Mouse (Mus musculus) kidney, embryonic 15.5 days (tissue): Measurements from ENCODE around the gene Cdcp2. TPM values are rescaled to one million over a fixed set of nuclear protein-coding genes. Genes with fewer than 3 reads are reported as not detected.
"Not testable (repeated sequence)": the region's sequence is repeated elsewhere in the genome, so short reads cannot be mapped to it uniquely, and the experiment has no call there.

Source experiments
- ATAC-seq: fragments of 200-750 bp; cut with Nextera tagmentation; replicated peaks from 2 replicates; pipeline ENCODE4 v1.8.0; 2017; ENCODE audit warnings: moderate TSS enrichment; ENCODE audit not compliant: low FRiP score
- H3K27ac ChIP-seq: fragments of 300-500 bp; sonication (generic); 2 replicates; pipeline ENCODE4 v1.5.1; 2015; ENCODE audit warnings: mild to moderate bottlenecking, inconsistent platforms
- H3K27me3 ChIP-seq: fragments of 300-500 bp; sonication (generic); 2 replicates; pipeline ENCODE4 v1.6.1; 2015; ENCODE audit warnings: inconsistent platforms
- H3K36me3 ChIP-seq: fragments of 300-500 bp; sonication (generic); 2 replicates; pipeline ENCODE4 v1.6.1; 2015; ENCODE audit warnings: inconsistent platforms
- H3K4me1 ChIP-seq: fragments of 300-500 bp; sonication (generic); 2 replicates; pipeline ENCODE4 v1.6.1; 2015; ENCODE audit warnings: inconsistent platforms
- H3K4me2 ChIP-seq: fragments of 300-500 bp; sonication (generic); 2 replicates; pipeline ENCODE4 v1.6.1; 2015; ENCODE audit warnings: moderate library complexity, mild to moderate bottlenecking, inconsistent platforms
- H3K4me3 ChIP-seq: fragments of 300-500 bp; sonication (generic); replicated peaks from 2 replicates; pipeline ENCODE4 v1.5.1; 2015; ENCODE audit warnings: mild to moderate bottlenecking, inconsistent platforms
- H3K9ac ChIP-seq: fragments of 300-500 bp; sonication (generic); 2 replicates; pipeline ENCODE4 v1.6.1; 2015; ENCODE audit warnings: mild to moderate bottlenecking, inconsistent platforms
- H3K9me3 ChIP-seq: fragments of 300-500 bp; sonication (generic); replicated peaks from 2 replicates; pipeline ENCODE4 v1.6.1; 2016; ENCODE audit warnings: inconsistent platforms
- WGBS: fragments of 180-500 bp; shearing (Covaris S2); methylation state at CpG from one replicate; pipeline ENCODE4 v1.1.7; 2015; ENCODE audit warnings: mixed read lengths; 5-methylcytosine and 5-hydroxymethylcytosine counted together
- polyA plus RNA-seq: library from polyadenylated mRNA; unstranded; fragments of >200 nt; fragmentation: Nextera tagmentation; extraction: Ambion mirVana; gene quantifications from 2 replicates; pipeline ENCODE4 v1.2.1, GENCODE M21; 2015

The Cdcp2 gene
- polyA plus RNA-seq, 1 experiment from 2014 or later: 0.12 TPM

DNA sequence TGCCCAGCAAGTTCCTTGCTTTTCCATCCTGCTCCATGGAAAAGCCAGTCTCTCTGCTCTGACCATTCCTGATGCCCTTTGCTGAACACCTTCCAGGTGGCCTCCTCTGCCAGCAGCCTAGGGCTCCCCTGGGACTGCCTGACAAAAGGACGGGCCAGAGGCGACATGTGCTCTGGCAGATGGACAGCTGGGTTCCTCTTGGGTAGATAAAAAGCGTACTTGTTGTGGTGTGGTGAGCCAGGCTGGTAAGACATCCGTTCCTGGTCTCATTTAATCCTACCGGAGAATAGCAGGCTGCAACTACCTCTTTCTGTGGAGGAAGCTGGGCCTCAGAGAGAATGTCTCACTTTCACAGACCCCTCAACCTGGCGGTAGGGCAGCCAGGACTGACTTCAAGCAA, 648 bp upstream of the Cdcp2 start:
- 53% methylated on average over 6 of the region's 6 CpGs for WGBS
- Histone ChIP-seq H3K9me3 (no peaks in the 10 kb centered on the region), H3K4me1 (peaks cover 9% of the 10 kb centered on the region; the same call in 1 of the 2 replicates), H3K4me3 (no peak overlapping the region), H3K27me3 (0 out of 2 replicates have a peak, but pooled peaks cover 8% of the 10 kb centered on the region), H3K9ac (no peak overlapping the region), H3K36me3 (no peaks in the 10 kb centered on the region), H3K4me2 (no peak overlapping the region), H3K27ac (no peak overlapping the region)
- ATAC-seq: no peak

DNA sequence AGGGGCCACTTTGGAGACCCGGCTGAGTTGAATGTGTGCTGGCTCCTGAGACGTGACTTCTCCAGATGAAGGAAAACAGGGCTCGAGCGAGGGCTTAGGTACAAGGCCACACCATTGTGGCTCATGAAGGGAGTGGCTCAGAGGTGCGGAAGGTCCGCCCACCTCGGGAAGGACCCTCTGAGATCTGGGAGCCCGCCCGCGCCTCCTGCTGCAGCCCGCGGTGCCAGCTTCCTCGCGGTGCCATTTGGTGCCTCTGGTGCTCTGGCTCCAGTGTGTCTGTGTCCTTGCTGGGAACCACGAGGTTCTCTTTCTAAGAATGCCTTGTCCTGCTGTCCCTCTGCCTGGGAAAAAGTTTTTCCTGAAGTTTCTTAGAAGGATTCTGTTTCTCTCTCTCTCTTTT, 1.2 kb downstream of the Cdcp2 start:
- 23% methylated on average over 15 of the region's 15 CpGs for WGBS
- H3K27ac ChIP-seq: no peak overlapping the region
- H3K36me3 ChIP-seq: no peaks in the 10 kb centered on the region
- H3K4me1 ChIP-seq: peaks cover 14% of the 10 kb centered on the region
- 0 out of 2 replicates have a peak overlapping the region, but pooled peaks have one; percentile 28 for H3K4me2 ChIP-seq
- H3K27me3 ChIP-seq: 0 out of 2 replicates have a peak, but pooled peaks cover 8% of the 10 kb centered on the region
- H3K9ac ChIP-seq: no peak overlapping the region
- ATAC-seq: no peak; the same call in 1 of the 2 replicates
- no peak overlapping the region for H3K4me3 ChIP-seq
- no peaks in the 10 kb centered on the region for H3K9me3 ChIP-seq

DNA sequence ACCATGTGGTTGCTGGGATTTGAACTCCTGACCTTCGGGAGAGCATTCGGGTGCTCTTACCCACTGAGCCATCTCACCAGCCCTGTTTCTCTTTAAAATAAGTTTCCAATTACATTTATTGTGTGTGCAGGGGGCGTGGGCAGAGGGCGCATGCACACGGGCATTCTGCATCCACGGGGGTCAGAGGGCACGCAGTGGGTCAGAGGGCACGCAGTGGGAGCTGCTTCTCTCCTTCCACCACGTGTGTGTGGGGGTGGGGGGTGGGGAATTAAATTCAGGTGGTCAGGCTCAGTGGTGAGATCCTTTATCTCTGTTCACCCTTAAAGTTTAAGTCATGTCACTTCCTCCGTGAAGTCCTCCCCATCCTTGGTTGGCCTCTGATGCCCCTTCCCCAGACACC, 1.7 kb downstream of the Cdcp2 start:
- Histone ChIP-seq H3K9ac (no peak overlapping the region), H3K4me2 (no peak overlapping the region), H3K4me1 (peaks cover 14% of the 10 kb centered on the region), H3K27ac (no peak overlapping the region), H3K36me3 (no peaks in the 10 kb centered on the region), H3K9me3 (no peaks in the 10 kb centered on the region), H3K27me3 (0 out of 2 replicates have a peak, but pooled peaks cover 8% of the 10 kb centered on the region), H3K4me3 (no peak overlapping the region)
- no peak for ATAC-seq
- 53% methylated on average over 10 of the region's 10 CpGs for WGBS

DNA sequence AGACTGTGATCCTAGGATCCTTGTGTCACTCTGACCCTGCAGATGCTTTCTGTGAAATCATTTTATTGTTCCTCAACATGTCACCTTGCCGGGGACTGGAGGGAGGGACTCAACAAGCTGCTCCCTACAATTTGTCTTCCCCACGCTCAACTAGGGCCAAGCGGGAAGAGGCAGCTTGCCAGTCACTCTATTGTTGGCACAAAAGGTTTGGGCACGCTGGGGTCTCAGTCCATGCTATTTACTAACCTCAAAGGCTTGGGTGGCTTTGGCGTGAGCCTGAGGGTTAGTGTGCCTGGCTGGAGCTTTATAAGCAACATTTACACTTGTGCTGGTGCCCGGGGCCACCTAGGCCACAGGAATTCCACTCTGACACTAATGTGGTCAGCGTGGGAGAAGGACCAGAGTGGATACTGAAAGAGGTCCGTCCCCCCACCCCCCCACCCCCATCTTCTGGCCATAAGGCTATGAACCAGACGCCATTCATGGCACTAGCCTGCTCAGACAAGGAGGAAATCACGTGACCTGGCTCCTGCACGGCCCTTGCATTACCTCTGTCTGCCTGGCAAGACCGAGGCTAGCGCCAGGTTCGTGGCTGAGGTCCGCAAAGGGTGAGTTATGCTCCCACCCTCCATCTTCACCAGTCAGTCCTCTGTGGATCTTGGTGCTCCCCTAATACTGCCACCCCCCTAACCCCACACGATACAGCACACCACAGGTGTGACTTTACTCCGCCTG, 2.3 kb downstream of the Cdcp2 start:
- Histone ChIP-seq H3K4me1 (peaks cover 14% of the 10 kb centered on the region), H3K27ac (no peak overlapping the region), H3K4me2 (no peak overlapping the region), H3K9me3 (no peaks in the 10 kb centered on the region), H3K4me3 (no peak overlapping the region), H3K27me3 (0 out of 2 replicates have a peak, but pooled peaks cover 8% of the 10 kb centered on the region), H3K36me3 (no peaks in the 10 kb centered on the region), H3K9ac (no peak overlapping the region)
- no peak for ATAC-seq
- 68% methylated on average over 17 of the region's 17 CpGs for WGBS

DNA sequence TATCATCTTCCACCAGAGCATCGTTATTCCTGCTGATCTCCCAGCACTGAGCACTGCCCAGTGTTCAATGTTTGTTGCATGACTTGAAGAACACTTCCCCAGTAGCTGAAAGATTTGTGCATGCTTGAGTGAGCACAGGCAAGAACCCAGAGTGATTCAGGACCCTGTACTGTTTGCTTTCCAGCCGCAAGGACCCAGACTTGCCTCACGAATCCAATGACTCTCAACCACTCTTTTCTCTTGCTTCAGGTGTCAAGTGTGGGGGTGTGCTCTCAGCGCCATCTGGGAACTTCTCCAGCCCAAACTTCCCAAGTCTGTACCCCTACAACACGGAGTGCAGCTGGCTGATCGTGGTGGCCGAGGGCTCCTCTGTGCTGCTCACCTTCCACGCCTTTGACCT, 5.5 kb downstream of the Cdcp2 start:
- Histone ChIP-seq H3K4me2 (no peak overlapping the region), H3K4me3 (no peak overlapping the region), H3K27ac (no peak overlapping the region), H3K9me3 (no peaks in the 10 kb centered on the region), H3K9ac (no peak overlapping the region), H3K4me1 (peaks cover 14% of the 10 kb centered on the region), H3K36me3 (no peaks in the 10 kb centered on the region), H3K27me3 (0 out of 2 replicates have a peak, but pooled peaks cover 5% of the 10 kb centered on the region)
- WGBS: 66% methylated on average over 8 of the region's 8 CpGs
- ATAC-seq: no peak

DNA sequence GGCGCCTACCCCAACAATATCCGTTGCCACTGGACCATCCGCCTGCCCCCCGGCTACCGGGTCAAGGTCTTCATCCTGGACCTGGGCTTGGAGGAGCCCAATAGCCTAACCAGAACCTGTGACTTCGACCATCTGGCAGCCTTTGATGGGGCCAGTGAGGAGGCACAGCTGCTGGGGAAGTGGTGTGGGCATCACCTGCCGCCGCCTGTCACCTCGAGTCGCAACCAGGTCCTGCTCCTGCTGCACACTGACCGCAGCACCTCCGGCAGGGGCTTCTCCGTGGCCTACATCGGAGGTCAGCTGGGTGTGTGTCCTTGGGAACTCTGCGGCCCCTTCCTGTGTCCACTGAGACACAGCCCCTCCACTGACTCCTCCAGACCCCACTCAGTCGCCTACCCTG, 10.1 kb downstream of the Cdcp2 start:
- no peak overlapping the region for H3K27ac ChIP-seq
- no peaks in the 10 kb centered on the region for H3K27me3 ChIP-seq
- H3K4me3 ChIP-seq: no peak overlapping the region
- peaks cover 23% of the 10 kb centered on the region for H3K4me1 ChIP-seq
- no peaks in the 10 kb centered on the region for H3K9me3 ChIP-seq
- no peak overlapping the region for H3K4me2 ChIP-seq
- no peaks in the 10 kb centered on the region for H3K36me3 ChIP-seq
- no peak overlapping the region for H3K9ac ChIP-seq
- no peak for ATAC-seq
- WGBS: 76% methylated on average over 16 of the region's 16 CpGs

DNA sequence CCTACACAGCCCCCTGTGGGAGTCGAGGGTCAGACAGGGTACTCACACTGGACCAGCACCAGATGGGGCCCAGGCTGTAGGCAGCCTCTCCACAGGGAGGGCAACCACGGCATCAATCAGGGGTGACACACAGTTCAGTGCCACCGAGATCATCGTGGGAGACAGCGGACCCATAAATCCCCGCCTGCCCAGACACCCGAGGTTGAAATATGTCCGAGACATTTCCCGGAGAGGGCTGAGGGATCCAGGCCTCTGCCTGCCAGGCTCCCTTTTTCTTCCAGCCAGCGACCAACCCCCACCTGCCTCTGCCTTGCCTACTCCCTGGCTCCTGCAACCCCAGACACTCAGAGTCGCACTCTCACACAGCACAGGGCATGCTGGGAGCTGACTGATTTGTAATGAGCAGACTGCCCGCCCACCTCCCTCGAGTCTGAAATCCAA, 11.6 kb downstream of the Cdcp2 start:
- peak overlapping the region; percentile 29; the same call in 1 of the 2 replicates for H3K27ac ChIP-seq
- 12% methylated on average over 13 of the region's 13 CpGs for WGBS
- peak overlapping the region; percentile 49 for H3K4me2 ChIP-seq
- H3K4me1 ChIP-seq: peaks cover 15% of the 10 kb centered on the region
- H3K9me3 ChIP-seq: no peaks in the 10 kb centered on the region
- H3K4me3 ChIP-seq: 0 out of 2 replicates have a peak overlapping the region, but pooled peaks have one; percentile 7
- H3K36me3 ChIP-seq: no peaks in the 10 kb centered on the region
- H3K27me3 ChIP-seq: no peaks in the 10 kb centered on the region
- peak; percentile 85 for ATAC-seq
- no peak overlapping the region for H3K9ac ChIP-seq

DNA sequence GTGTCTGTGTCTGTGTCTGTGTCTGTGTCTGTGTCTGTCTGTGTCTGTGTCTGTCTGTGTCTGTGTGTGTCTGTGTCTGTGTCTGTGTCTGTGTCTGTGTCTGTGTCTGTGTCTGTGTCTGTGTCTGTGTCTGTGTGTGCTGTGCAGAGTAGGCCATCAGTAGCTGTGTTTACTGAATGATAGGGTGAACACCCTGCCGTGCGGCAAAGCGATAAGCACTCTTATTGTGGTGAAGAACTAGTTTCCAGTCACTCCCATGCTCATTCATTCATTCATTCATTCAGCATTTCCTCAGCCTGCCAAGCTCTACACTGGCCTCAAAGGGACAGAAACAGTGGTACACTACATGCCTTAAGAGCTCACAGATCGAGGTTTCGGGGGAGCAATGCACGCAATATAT, 12.5 kb downstream of the Cdcp2 start:
- H3K9ac ChIP-seq, ATAC-seq, H3K27me3 ChIP-seq, H3K4me2 ChIP-seq, H3K9me3 ChIP-seq, H3K4me3 ChIP-seq, H3K36me3 ChIP-seq, H3K27ac ChIP-seq: not testable (repeated sequence)
- WGBS: 88% methylated on average over 6 of the region's 6 CpGs
- peaks cover 20% of the 10 kb centered on the region for H3K4me1 ChIP-seq

DNA sequence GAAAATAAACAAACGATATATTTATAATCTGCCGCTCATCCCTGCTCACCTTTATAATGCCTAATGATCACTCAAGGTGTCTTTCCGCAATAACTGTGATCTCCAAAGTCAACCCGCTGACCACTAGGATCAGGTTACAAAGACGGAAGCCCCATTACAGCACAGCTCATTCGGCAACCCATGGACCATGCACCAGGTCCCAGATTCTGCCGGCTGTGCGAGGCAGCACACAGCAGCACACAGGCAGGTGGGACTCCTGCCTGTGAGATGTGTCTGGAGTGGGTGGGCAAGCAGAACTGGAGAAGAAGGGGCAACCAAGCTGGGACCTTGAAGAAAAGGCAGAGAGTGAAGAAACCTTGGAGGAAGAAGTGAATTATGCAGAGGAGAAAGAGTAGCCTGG, 17.6 kb downstream of the Cdcp2 start:
- Histone ChIP-seq H3K9me3 (no peaks in the 10 kb centered on the region), H3K9ac (no peak overlapping the region), H3K27ac (no peak overlapping the region), H3K4me2 (no peak overlapping the region), H3K27me3 (no peaks in the 10 kb centered on the region), H3K36me3 (no peaks in the 10 kb centered on the region), H3K4me1 (peaks cover 14% of the 10 kb centered on the region), H3K4me3 (no peak overlapping the region)
- WGBS: 15% methylated on average over 8 of the region's 8 CpGs
- ATAC-seq: peak; percentile 75; the same call in 1 of the 2 replicates

DNA sequence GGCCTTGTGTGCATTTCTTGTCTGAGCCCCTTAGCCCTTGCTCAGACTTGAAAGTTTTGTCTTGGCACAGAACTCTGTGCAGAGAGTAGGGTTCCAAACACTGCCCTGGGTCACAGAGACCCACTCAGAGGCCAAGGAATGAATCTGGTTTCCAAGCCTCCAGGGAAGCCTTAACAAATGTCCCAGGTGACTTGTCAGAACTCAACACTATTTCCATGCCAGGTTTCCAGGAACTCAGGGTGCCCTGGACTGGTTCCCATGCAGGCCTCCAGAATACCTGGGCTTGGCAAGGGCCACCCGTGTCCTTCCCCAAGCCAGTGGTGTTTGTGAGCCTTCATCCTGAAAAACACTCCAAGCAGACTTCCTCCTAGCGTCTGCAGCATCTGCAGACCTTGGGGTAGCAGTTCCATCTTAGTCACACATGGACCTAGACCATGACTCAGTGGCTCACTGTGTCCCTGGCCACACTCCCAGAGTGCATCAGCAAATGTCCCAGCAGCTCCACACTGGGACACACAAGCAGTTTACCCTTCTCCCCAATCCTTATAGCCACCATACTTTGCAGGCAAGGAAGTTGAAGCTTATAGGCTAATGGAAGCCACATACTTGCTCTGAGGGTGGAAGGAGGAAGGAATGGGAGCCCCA, 21.2 kb downstream of the Cdcp2 start:
- ATAC-seq: no peak
- Histone ChIP-seq H3K9ac (no peak overlapping the region), H3K4me1 (peaks cover 21% of the 10 kb centered on the region), H3K4me3 (no peak overlapping the region), H3K4me2 (no peak overlapping the region), H3K27me3 (no peaks in the 10 kb centered on the region), H3K27ac (no peak overlapping the region), H3K36me3 (no peaks in the 10 kb centered on the region), H3K9me3 (no peaks in the 10 kb centered on the region)
- 87% methylated on average over 2 of the region's 2 CpGs for WGBS

DNA sequence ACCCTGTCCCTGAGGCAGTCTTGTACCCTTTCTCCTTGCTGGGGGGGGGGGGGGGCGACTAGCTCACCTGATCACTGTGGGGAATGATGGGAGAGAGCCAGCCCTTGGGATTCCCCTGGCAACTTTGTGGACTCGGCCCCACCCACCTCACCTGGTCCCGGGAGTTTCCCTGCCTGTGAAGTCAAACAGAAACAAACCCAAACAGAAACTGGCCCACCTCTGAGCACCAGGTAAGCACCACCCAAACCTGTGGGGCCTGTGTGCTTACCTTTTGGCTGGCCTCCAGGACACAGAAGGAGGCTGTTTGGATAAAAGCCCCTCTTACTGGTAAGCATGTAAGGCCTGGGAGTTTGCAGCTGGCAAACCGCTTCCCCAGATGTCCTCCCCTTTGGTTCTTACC, 22.4 kb downstream of the Cdcp2 start:
- H3K4me3 ChIP-seq: no peak overlapping the region
- no peak overlapping the region for H3K4me2 ChIP-seq
- H3K9me3 ChIP-seq: no peaks in the 10 kb centered on the region
- 60% methylated on average over 4 of the region's 4 CpGs for WGBS
- no peaks in the 10 kb centered on the region for H3K36me3 ChIP-seq
- peaks cover 21% of the 10 kb centered on the region for H3K4me1 ChIP-seq
- H3K27me3 ChIP-seq: no peaks in the 10 kb centered on the region
- H3K9ac ChIP-seq: no peak overlapping the region
- no peak for ATAC-seq
- no peak overlapping the region for H3K27ac ChIP-seq

DNA sequence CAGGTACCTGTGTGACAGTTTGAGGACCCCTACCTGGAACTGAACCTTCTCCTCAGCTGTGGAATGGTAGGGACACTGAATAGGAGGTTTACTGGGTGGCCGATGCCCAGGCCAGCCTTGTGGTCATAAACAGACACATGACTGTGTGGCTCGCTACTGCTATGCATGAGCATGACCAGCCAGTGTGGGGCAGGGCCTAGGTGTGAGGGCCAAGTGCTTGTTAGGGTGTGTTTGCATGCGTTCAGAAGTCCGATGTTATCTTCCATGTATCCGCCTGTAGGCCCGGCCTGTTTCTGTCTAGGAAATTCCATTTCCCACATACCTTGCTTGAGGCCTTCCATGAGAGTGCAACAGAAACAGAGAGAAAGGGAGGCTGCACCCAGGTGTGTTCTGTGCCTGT, 24.0 kb downstream of the Cdcp2 start:
- WGBS: 89% methylated on average over 6 of the region's 6 CpGs
- Histone ChIP-seq H3K36me3 (no peaks in the 10 kb centered on the region), H3K9me3 (no peaks in the 10 kb centered on the region), H3K27me3 (no peaks in the 10 kb centered on the region), H3K27ac (0 out of 2 replicates have a peak overlapping the region, but pooled peaks have one; percentile 37), H3K4me2 (no peak overlapping the region), H3K9ac (no peak overlapping the region), H3K4me3 (no peak overlapping the region), H3K4me1 (peaks cover 16% of the 10 kb centered on the region; the same call in 1 of the 2 replicates)
- ATAC-seq: no peak
